In the genomic region with DNA sequence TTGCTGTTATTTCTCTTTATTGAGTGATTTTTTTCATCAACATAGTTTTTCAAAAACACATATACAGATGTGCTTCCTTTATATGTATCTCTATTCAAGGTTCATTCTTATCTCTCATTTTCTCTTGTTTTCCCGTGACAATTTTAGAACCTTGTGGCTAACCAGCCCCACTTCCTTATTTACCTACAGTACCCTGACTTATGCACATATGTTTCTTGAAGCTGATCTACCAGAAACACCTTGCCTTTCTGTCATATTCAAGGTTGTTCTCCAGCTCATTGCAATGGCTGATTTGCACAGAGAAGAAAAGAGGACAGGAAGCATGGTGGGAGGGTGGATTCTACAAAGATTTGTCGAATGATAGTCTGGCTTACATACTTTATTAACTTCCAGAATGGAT, we compare ENCODE assay signal across 15 mouse cellular contexts.
"Had no signal": no experiment of that assay in that cellular context is flagged by ENCODE, and none has a peak within 500 bp of the region (broad histone marks: within the 10 kb centered on the region; RNA-seq: fewer than 3 reads in every experiment).

No protein-coding gene starts in this region.

- H3K4me2 ChIP-seq: kidney, embryonic 15.5 days; liver, embryonic 11.5 days; liver, embryonic 15.5 days; midbrain, embryonic 11.5 days had no signal

- H3K27ac ChIP-seq: kidney, embryonic 15.5 days; left cerebral cortex, adult 2 months; limb, embryonic 10.5 days; liver, embryonic 15.5 days; stomach, postnatal 0 days had no signal

- H3K27me3 ChIP-seq: kidney, embryonic 15.5 days; liver, embryonic 15.5 days had no signal

- H3K4me3 ChIP-seq: kidney, embryonic 15.5 days; left cerebral cortex, adult 2 months; limb, embryonic 10.5 days; liver, embryonic 15.5 days had no signal

- DNase-seq: kidney, postnatal 14 days; lung, adult 2 months; lung, postnatal 36 days; right cerebral cortex, postnatal 4 days; spleen, adult 18-20 months; thymus, postnatal 4 days had no signal

- H3K9ac ChIP-seq: kidney, embryonic 15.5 days; liver, embryonic 15.5 days had no signal

- H3K4me1 ChIP-seq: kidney, embryonic 15.5 days; limb, embryonic 10.5 days had no signal

- ATAC-seq: lung, postnatal 0 days; midbrain, embryonic 16.5 days had no signal

- H3K9me3 ChIP-seq: kidney, embryonic 15.5 days; limb, embryonic 10.5 days; liver, embryonic 15.5 days had no signal

- H3K36me3 ChIP-seq: kidney, embryonic 15.5 days; limb, embryonic 10.5 days; liver, embryonic 15.5 days had no signal
